Mouse (Mus musculus) midbrain, embryonic 14.5 days (tissue): ENCODE data around the gene Col15a1. TPM values are rescaled to one million over a fixed set of nuclear protein-coding genes. Genes with fewer than 3 reads are reported as not detected.

Experiments
- ATAC-seq: fragments of 200-750 bp; cut with Nextera tagmentation; 2 replicates; pipeline ENCODE4 v1.8.0; 2017; ENCODE audit warnings: moderate number of reproducible peaks, moderate library complexity; ENCODE audit not compliant: low FRiP score, low TSS enrichment
- DNase-seq: peaks from one replicate; pipeline ENCODE4 v3.0.0-alpha.2; 2015
- H3K27ac ChIP-seq: fragments of 300-500 bp; sonication (generic); replicated peaks from 2 replicates; pipeline ENCODE4 v1.5.1; 2014; ENCODE audit warnings: mild to moderate bottlenecking, low read depth, low read length, moderate library complexity
- H3K27me3 ChIP-seq: fragments of 300-500 bp; sonication (generic); 2 replicates; pipeline ENCODE4 v1.6.1; 2014; ENCODE audit warnings: low read length, control low read depth, mixed read lengths; ENCODE audit not compliant: control insufficient read depth, insufficient read depth
- H3K36me3 ChIP-seq: fragments of 300-500 bp; sonication (generic); 2 replicates; pipeline ENCODE4 v1.6.1; 2014; ENCODE audit warnings: low read length, control low read depth; ENCODE audit not compliant: control insufficient read depth, insufficient read depth
- H3K4me1 ChIP-seq: fragments of 300-500 bp; sonication (generic); 2 replicates; pipeline ENCODE4 v1.6.1; 2014; ENCODE audit warnings: mild to moderate bottlenecking, antibody characterized with exemption, low read length, control low read depth; ENCODE audit not compliant: control insufficient read depth, insufficient read depth
- H3K4me2 ChIP-seq: fragments of 300-500 bp; sonication (generic); 2 replicates; pipeline ENCODE4 v1.6.1; 2014; ENCODE audit warnings: mild to moderate bottlenecking, low read length, moderate library complexity
- H3K4me3 ChIP-seq: fragments of 300-500 bp; sonication (generic); replicated peaks from 2 replicates; pipeline ENCODE4 v1.5.1; 2014; ENCODE audit warnings: low read depth, low read length
- H3K9ac ChIP-seq: fragments of 300-500 bp; sonication (generic); replicated peaks from 2 replicates; pipeline ENCODE4 v1.6.1; 2014; ENCODE audit warnings: mild to moderate bottlenecking, low read length, moderate library complexity
- H3K9me3 ChIP-seq: fragments of 300-500 bp; sonication (generic); 2 replicates; pipeline ENCODE4 v1.6.1; 2016; ENCODE audit warnings: low read length, control low read depth, mixed read lengths; ENCODE audit not compliant: control insufficient read depth
- WGBS: fragments of 180-500 bp; shearing (Covaris S2); extraction: QIAGEN DNeasy Blood & Tissue Kit; methylation state at CpG from one replicate; pipeline ENCODE4 v1.1.7; 2014; 5-methylcytosine and 5-hydroxymethylcytosine counted together
- polyA plus RNA-seq: library from polyadenylated mRNA; unstranded; fragments of >200 nt; fragmentation: Nextera tagmentation; extraction: Ambion mirVana; gene quantifications from 2 replicates; pipeline ENCODE4 v1.2.1, GENCODE M21; 2014

Gene Col15a1
- polyA plus RNA-seq, 1 experiment from 2014 or later: 3.0 TPM

GRCm38 (mm10) chr4:47293771-47294543 is 86.0 kb downstream of the Col15a1 start:
- H3K9ac ChIP-seq: no peak overlapping the region
- H3K9me3 ChIP-seq: no peaks in the 10 kb centered on the region
- 72% methylated on average over 16 of the region's 16 CpGs for WGBS
- no peaks in the 10 kb centered on the region for H3K27me3 ChIP-seq
- DNase-seq: peak; percentile 22
- no peak overlapping the region for H3K27ac ChIP-seq
- no peak overlapping the region for H3K4me3 ChIP-seq
- no peak for ATAC-seq
- no peak overlapping the region for H3K4me2 ChIP-seq
- no peaks in the 10 kb centered on the region for H3K36me3 ChIP-seq
- H3K4me1 ChIP-seq: 0 out of 2 replicates have a peak, but pooled peaks cover 4% of the 10 kb centered on the region

GRCm38 (mm10) chr4:47294544-47295070 is 86.6 kb downstream of the Col15a1 start:
- Histone ChIP-seq H3K4me2 (no peak overlapping the region), H3K4me1 (0 out of 2 replicates have a peak, but pooled peaks cover 4% of the 10 kb centered on the region), H3K36me3 (no peaks in the 10 kb centered on the region), H3K9me3 (no peaks in the 10 kb centered on the region), H3K9ac (no peak overlapping the region), H3K27me3 (no peaks in the 10 kb centered on the region), H3K4me3 (no peak overlapping the region), H3K27ac (no peak overlapping the region)
- 94% methylated on average over 7 of the region's 7 CpGs for WGBS
- DNase-seq (no peak), ATAC-seq (no peak)

GRCm38 (mm10) chr4:47295547-47295946 is 87.6 kb downstream of the Col15a1 start:
- ATAC-seq (no peak), DNase-seq (no peak)
- Histone ChIP-seq H3K4me3 (no peak overlapping the region), H3K27me3 (no peaks in the 10 kb centered on the region), H3K27ac (no peak overlapping the region), H3K9me3 (no peaks in the 10 kb centered on the region), H3K36me3 (no peaks in the 10 kb centered on the region), H3K4me1 (0 out of 2 replicates have a peak, but pooled peaks cover 4% of the 10 kb centered on the region), H3K4me2 (no peak overlapping the region), H3K9ac (no peak overlapping the region)
- WGBS: 75% methylated on average over 3 of the region's 3 CpGs

- DNase-seq: no peak
- no peak overlapping the region for H3K27ac ChIP-seq
- no peaks in the 10 kb centered on the region for H3K36me3 ChIP-seq
- no peaks in the 10 kb centered on the region for H3K27me3 ChIP-seq
- H3K4me1 ChIP-seq: no peaks in the 10 kb centered on the region
- H3K4me2 ChIP-seq: no peak overlapping the region
- no peak overlapping the region for H3K4me3 ChIP-seq
- ATAC-seq: no peak
- no peaks in the 10 kb centered on the region for H3K9me3 ChIP-seq
- 83% methylated on average over 2 of the region's 2 CpGs for WGBS
- no peak overlapping the region for H3K9ac ChIP-seq
Observed at GRCm38 (mm10) chr4:47300701-47301100, 92.7 kb downstream of the Col15a1 start.

GRCm38 (mm10) chr4:47302610-47303009 is 94.6 kb downstream of the Col15a1 start:
- Histone ChIP-seq H3K36me3 (no peaks in the 10 kb centered on the region), H3K4me1 (no peaks in the 10 kb centered on the region), H3K27me3 (no peaks in the 10 kb centered on the region), H3K27ac (no peak overlapping the region), H3K4me3 (no peak overlapping the region), H3K9ac (no peak overlapping the region), H3K4me2 (no peak overlapping the region), H3K9me3 (no peaks in the 10 kb centered on the region)
- 92% methylated on average over 7 of the region's 7 CpGs for WGBS
- DNase-seq (no peak), ATAC-seq (no peak)

GRCm38 (mm10) chr4:47303340-47303998 is 95.5 kb downstream of the Col15a1 start:
- DNase-seq: no peak
- no peaks in the 10 kb centered on the region for H3K4me1 ChIP-seq
- no peaks in the 10 kb centered on the region for H3K27me3 ChIP-seq
- ATAC-seq: no peak
- no peak overlapping the region for H3K9ac ChIP-seq
- no peak overlapping the region for H3K4me3 ChIP-seq
- H3K9me3 ChIP-seq: no peaks in the 10 kb centered on the region
- no peak overlapping the region for H3K27ac ChIP-seq
- whole genome bisulfite sequencing: 84% methylated on average over 5 of the region's 5 CpGs
- no peak overlapping the region for H3K4me2 ChIP-seq
- no peaks in the 10 kb centered on the region for H3K36me3 ChIP-seq

- 88% methylated on average over 12 of the region's 12 CpGs for WGBS
- DNase-seq (no peak), ATAC-seq (no peak)
- Histone ChIP-seq H3K4me1 (no peaks in the 10 kb centered on the region), H3K27me3 (no peaks in the 10 kb centered on the region), H3K9me3 (no peaks in the 10 kb centered on the region), H3K9ac (no peak overlapping the region), H3K36me3 (no peaks in the 10 kb centered on the region), H3K4me3 (no peak overlapping the region), H3K4me2 (no peak overlapping the region), H3K27ac (no peak overlapping the region)
Observed at GRCm38 (mm10) chr4:47309886-47310625, 102.1 kb downstream of the Col15a1 start.

GRCm38 (mm10) chr4:47310812-47311211 is 102.9 kb downstream of the Col15a1 start:
- no peak overlapping the region for H3K4me3 ChIP-seq
- H3K27me3 ChIP-seq: no peaks in the 10 kb centered on the region
- ATAC-seq (no peak), DNase-seq (no peak)
- H3K27ac ChIP-seq: no peak overlapping the region
- H3K4me2 ChIP-seq: no peak overlapping the region
- 83% methylated on average over 6 of the region's 6 CpGs for WGBS
- H3K9ac ChIP-seq: no peak overlapping the region
- H3K36me3 ChIP-seq: no peaks in the 10 kb centered on the region
- no peaks in the 10 kb centered on the region for H3K4me1 ChIP-seq
- H3K9me3 ChIP-seq: no peaks in the 10 kb centered on the region
